Mouse (Mus musculus): ENCODE results near the gene Dync1li2. TPM values are rescaled to one million over a fixed set of nuclear protein-coding genes. Genes with fewer than 3 reads are reported as not detected.

Gene Dync1li2
- polyA plus RNA-seq (2017; shearing (Covaris generic)) = 50.1 TPM

DNA sequence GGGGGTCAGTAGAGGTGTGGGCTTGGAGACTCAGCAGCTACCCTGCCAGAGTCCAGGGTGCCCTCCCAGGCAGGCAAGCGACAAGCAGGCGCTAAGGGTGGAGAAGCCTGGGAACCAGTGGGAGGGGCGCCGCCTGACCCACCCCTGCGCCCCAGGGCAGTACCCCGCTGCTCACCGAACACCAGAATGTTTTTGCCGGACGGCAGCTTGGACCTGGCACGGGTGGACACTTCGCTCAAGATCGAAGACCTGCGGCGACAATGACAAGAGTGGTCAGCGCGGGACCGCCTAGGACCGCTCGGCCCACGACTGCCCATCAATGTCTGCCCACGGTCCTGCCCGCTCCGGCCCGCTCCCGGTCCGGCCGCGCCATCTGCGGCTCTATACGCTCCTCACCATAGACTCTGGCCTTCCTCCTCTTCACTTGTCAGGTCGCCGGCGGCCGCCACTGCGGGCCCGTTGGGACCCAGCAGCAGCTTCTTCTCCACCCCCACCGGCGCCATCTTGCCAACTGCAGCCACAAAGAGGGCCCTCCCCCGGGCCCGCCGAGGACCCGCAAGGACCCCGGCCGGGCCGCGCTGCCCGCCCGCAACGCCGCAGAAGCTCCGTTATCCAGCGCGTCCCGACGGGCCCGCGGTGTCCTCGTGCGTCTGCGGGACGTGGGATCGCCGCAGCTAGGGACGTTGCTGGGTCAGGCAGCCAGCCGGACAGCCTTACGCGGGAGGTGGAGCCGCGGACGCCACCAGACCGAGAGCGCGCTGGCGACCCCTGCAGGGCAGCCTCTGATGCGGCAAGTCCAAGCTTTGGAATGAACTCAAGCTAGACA is at the start of gene Dync1li2:
Gene Dync1li2 (minus strand): TSS at position 749 of the 826 bp plus-strand sequence.

DNA sequence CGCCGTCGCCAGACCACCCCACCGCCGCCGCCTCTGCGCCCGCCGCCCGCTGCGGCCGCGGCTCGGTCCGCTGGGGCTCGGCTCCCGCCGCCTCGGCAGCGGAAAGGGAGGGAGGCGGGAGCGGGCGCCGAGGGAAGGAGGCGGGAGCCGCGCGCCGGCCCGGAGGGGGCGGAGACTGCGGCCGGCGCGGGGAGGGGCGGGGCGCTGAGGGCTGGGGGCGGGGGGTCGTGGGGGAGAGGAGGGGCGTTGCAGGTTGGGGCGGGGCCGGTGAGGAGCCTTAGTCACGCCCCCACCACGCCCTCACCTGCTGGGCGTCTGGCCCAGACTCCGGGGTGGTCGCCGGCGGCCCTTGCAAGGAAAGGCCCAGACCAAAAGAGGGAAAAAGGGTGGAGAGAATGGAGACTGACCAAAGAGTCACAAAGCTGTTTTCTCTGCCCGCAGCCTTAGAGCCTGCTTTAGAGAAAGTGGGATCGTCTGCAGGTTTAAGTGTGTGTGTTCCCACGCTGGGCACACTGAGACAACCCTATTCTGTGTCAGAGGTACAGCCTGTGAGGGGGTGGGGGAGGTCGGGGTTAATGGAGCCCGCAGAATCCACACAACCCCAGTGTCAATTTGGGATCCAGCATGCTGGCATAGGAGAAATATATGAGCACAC is 47.0 kb downstream of the Dync1li2 start, which contains the start of gene Cmtm4:
Gene Cmtm4 (minus strand): TSS at position 105 of the 655 bp plus-strand sequence.

Other genes with a start within 250 kb of the Dync1li2 start
- gene Tk2, start 194.5 kb downstream of the Dync1li2 start, polyA plus RNA-seq (2017; shearing (Covaris generic)) = 107 TPM
- 130 TPM for gene Cklf, start 192.2 kb downstream of the Dync1li2 start, polyA plus RNA-seq (2017; shearing (Covaris generic))
- not detected for gene Cmtm2a, start 149.9 kb downstream of the Dync1li2 start, polyA plus RNA-seq (2017; shearing (Covaris generic))
- gene Gm45711, start 133.0 kb downstream of the Dync1li2 start, polyA plus RNA-seq (2017; shearing (Covaris generic)) = not detected
- gene Cmtm1, start 132.9 kb downstream of the Dync1li2 start, polyA plus RNA-seq (2017; shearing (Covaris generic)) = not detected
- not detected for gene Gm11020, start 121.5 kb downstream of the Dync1li2 start, polyA plus RNA-seq (2017; shearing (Covaris generic))
- not detected for gene Cmtm2b, start 120.8 kb downstream of the Dync1li2 start, polyA plus RNA-seq (2017; shearing (Covaris generic))
- 35.3 TPM for gene Cmtm3, start 103.6 kb downstream of the Dync1li2 start, polyA plus RNA-seq (2017; shearing (Covaris generic))
- gene Cmtm4, start 47.2 kb downstream of the Dync1li2 start, polyA plus RNA-seq (2017; shearing (Covaris generic)) = 0.20 TPM
- 0.13 TPM for gene Terb1, start 66.9 kb upstream of the Dync1li2 start, polyA plus RNA-seq (2017; shearing (Covaris generic))
- gene Nae1, start 91.6 kb upstream of the Dync1li2 start, polyA plus RNA-seq (2017; shearing (Covaris generic)) = 112 TPM
- gene Car7, start 91.6 kb upstream of the Dync1li2 start, polyA plus RNA-seq (2017; shearing (Covaris generic)) = 4.7 TPM
- 8.1 TPM for gene Pdp2, start 148.4 kb upstream of the Dync1li2 start, polyA plus RNA-seq (2017; shearing (Covaris generic))
- not detected for gene Cdh16, start 181.3 kb upstream of the Dync1li2 start, polyA plus RNA-seq (2017; shearing (Covaris generic))
- 48.3 TPM for gene Rrad, start 188.3 kb upstream of the Dync1li2 start, polyA plus RNA-seq (2017; shearing (Covaris generic))
- gene Ciao2b, start 198.9 kb upstream of the Dync1li2 start, polyA plus RNA-seq (2017; shearing (Covaris generic)) = 147 TPM

Measured in inflammation-experienced regulatory T-cells, adult 16 weeks (primary cell).